ENCODE assay signal across 8 mouse cellular contexts in genomic region chr7:73374727-73375126, GRCm38 (mm10). TPM values are rescaled to one million over a fixed set of nuclear protein-coding genes. Genes with fewer than 3 reads are reported as not detected.
A peak's percentile ranks its signal among the peaks of the same experiment; 100 is the strongest.
DNase-seq lines count a peak whose midpoint lies in the region; ATAC-seq and TF ChIP-seq lines count a peak whose summit lies in the region.

No protein-coding gene starts in this region.

- no peaks in the 10 kb centered on the region for H3K9me3 ChIP-seq in intestine, postnatal 0 days (ENCODE audit: control insufficient read depth)
- no peaks in the 10 kb centered on the region for H3K9me3 ChIP-seq in midbrain, embryonic 12.5 days

- no peak for ATAC-seq in intestine, postnatal 0 days
- peak; percentile 75 for ATAC-seq in midbrain, embryonic 12.5 days (ENCODE audit: low FRiP score, low read depth)

- 6% methylated on average over 14 of the region's 14 CpGs for WGBS in intestine, postnatal 0 days
- WGBS in midbrain, embryonic 12.5 days = under 1% methylated on average over 14 of the region's 14 CpGs

- peak; percentile 97 for DNase-seq in heart, adult 11 months
- DNase-seq in heart, adult 8-10 months (ENCODE audit: low spot score) = no peak
- DNase-seq in brain, adult 2 months (ENCODE audit: low read depth, low spot score) = peak; percentile 54
- DNase-seq in gastrocnemius, postnatal 14 days = peak; percentile 78
- no peak for DNase-seq in urinary bladder, adult 18-20 months (ENCODE audit: low spot score in 2 of 2)
- DNase-seq in spleen, postnatal 14 days (ENCODE audit: low spot score in 2 of 2) = no peak

- H3K9ac ChIP-seq in intestine, postnatal 0 days (ENCODE audit: low read depth, low read length) = no peak overlapping the region
- H3K9ac ChIP-seq in midbrain, embryonic 12.5 days (replicated peaks) = peak overlapping the region; percentile 96; the same call in 1 of the 2 replicates

- intact Hi-C loops in gastrocnemius, postnatal 14 days (cut with DNase I; ENCODE audit: low total_unique reads) = loop anchor here (5.0 kb wide), 1 partner anchor 242 kb away; no protein-coding TSS in a partner anchor

- TF ChIP-seq CTCF in intestine, postnatal 0 days (IDR thresholded peaks at IDR 0.05; ENCODE audit: low read depth) = no peak

- 0 out of 2 replicates have a peak, but pooled peaks cover 5% of the 10 kb centered on the region for H3K4me1 ChIP-seq in intestine, postnatal 0 days (replicated peaks; ENCODE audit: control insufficient read depth, insufficient read depth, low read length)
- peaks cover 53% of the 10 kb centered on the region for H3K4me1 ChIP-seq in midbrain, embryonic 12.5 days

- peak overlapping the region; percentile 97 for H3K4me2 ChIP-seq in intestine, postnatal 0 days (replicated peaks; ENCODE audit: low read depth)
- peak overlapping the region; percentile 73 for H3K4me2 ChIP-seq in midbrain, embryonic 12.5 days (replicated peaks)

- no peaks in the 10 kb centered on the region for H3K36me3 ChIP-seq in intestine, postnatal 0 days (ENCODE audit: control insufficient read depth, insufficient read depth)
- H3K36me3 ChIP-seq in midbrain, embryonic 12.5 days = no peaks in the 10 kb centered on the region

- peaks cover 20% of the 10 kb centered on the region for H3K27me3 ChIP-seq in intestine, postnatal 0 days (replicated peaks; ENCODE audit: control insufficient read depth, insufficient read depth, low read length)
- peaks cover 17% of the 10 kb centered on the region for H3K27me3 ChIP-seq in midbrain, embryonic 12.5 days

- peak overlapping the region; percentile 61 for H3K4me3 ChIP-seq in intestine, postnatal 0 days (ENCODE audit: low read depth, low read length)
- H3K4me3 ChIP-seq in midbrain, embryonic 12.5 days = peak overlapping the region; percentile 89

- no peak overlapping the region for H3K27ac ChIP-seq in intestine, postnatal 0 days (ENCODE audit: low read depth, low read length)
- H3K27ac ChIP-seq in midbrain, embryonic 12.5 days (replicated peaks) = peak overlapping the region; percentile 98

RNA-seq across cellular contexts. Expression of gene Rgma, which starts 0.6 kb away (rescaled TPM):
- total RNA-seq in heart, adult 8-10 months (2022) = 10 to 100 TPM; 52.3 to 84.3 (median 65.6) TPM
- 10 to 100 TPM; 53.4 to 73.5 TPM for total RNA-seq in gastrocnemius, postnatal 14 days (2021)
- 4.9 and 6.0 TPM in 2 replicates for polyA plus RNA-seq in intestine, postnatal 0 days (2015; fragmentation: Nextera tagmentation; extraction: Ambion mirVana)
- polyA plus RNA-seq in midbrain, embryonic 12.5 days (2016; fragmentation: Nextera tagmentation; extraction: Ambion mirVana) = 55.7 and 62.9 TPM in 2 replicates

Comparison
In these comparisons a context has a peak if more than half of its experiments do, and no peak if none do; other contexts are left out.
1. DNase-seq: peak in heart, adult 11 months (single experiment), brain, adult 2 months (single experiment) and gastrocnemius, postnatal 14 days (single experiment); none in heart, adult 8-10 months (single experiment), urinary bladder, adult 18-20 months (0 of 2) and spleen, postnatal 14 days (0 of 2).